Mouse (Mus musculus) hindbrain, embryonic 14.5 days (tissue): ENCODE measurements at regions not wholly inside any gene's neighbourhood (a gene's known extent, or its start where the extent isn't known, plus 50 kb on each side); places are given as distances from the start of the nearest gene placed in this dataset.

ENCODE experiments used
- ATAC-seq: fragments of 200-750 bp; cut with Nextera tagmentation; 2 replicates; pipeline ENCODE4 v1.8.0; 2017; ENCODE audit warnings: moderate number of reproducible peaks, mild to moderate bottlenecking, moderate TSS enrichment, moderate library complexity; ENCODE audit not compliant: low FRiP score
- DNase-seq: peaks from one replicate; pipeline ENCODE4 v3.0.0-alpha.2; 2015; ENCODE audit warnings: low spot score
- H3K27ac ChIP-seq: fragments of 300-500 bp; sonication (generic); 2 replicates; pipeline ENCODE4 v1.5.1; 2014; ENCODE audit warnings: mild to moderate bottlenecking, moderate library complexity
- H3K27me3 ChIP-seq: fragments of 300-500 bp; sonication (generic); 2 replicates; pipeline ENCODE4 v1.6.1; 2014; ENCODE audit warnings: mild to moderate bottlenecking, low read length, mixed read lengths; ENCODE audit not compliant: control insufficient read depth, insufficient read depth
- H3K36me3 ChIP-seq: fragments of 300-500 bp; sonication (generic); replicated peaks from 2 replicates; pipeline ENCODE4 v1.6.1; 2014; ENCODE audit not compliant: control insufficient read depth, insufficient read depth
- H3K4me1 ChIP-seq: fragments of 300-500 bp; sonication (generic); replicated peaks from 2 replicates; pipeline ENCODE4 v1.6.1; 2014; ENCODE audit warnings: antibody characterized with exemption, low read length, mixed read lengths; ENCODE audit not compliant: control insufficient read depth, insufficient read depth
- H3K4me2 ChIP-seq: fragments of 300-500 bp; sonication (generic); replicated peaks from 2 replicates; pipeline ENCODE4 v1.6.1; 2014; ENCODE audit warnings: mild to moderate bottlenecking, moderate library complexity
- H3K4me3 ChIP-seq: fragments of 300-500 bp; sonication (generic); replicated peaks from 2 replicates; pipeline ENCODE4 v1.5.1; 2014; ENCODE audit warnings: mild to moderate bottlenecking, low read length
- H3K9ac ChIP-seq: fragments of 300-500 bp; sonication (generic); 2 replicates; pipeline ENCODE4 v1.6.1; 2014
- H3K9me3 ChIP-seq: fragments of 300-500 bp; sonication (generic); 2 replicates; pipeline ENCODE4 v1.6.1; 2016; ENCODE audit warnings: low read length; ENCODE audit not compliant: control insufficient read depth
- WGBS: fragments of 180-500 bp; shearing (Covaris S2); extraction: QIAGEN DNeasy Blood & Tissue Kit; methylation state at CpG from one replicate; pipeline ENCODE4 v1.1.7; 2014; 5-methylcytosine and 5-hydroxymethylcytosine counted together

DNA sequence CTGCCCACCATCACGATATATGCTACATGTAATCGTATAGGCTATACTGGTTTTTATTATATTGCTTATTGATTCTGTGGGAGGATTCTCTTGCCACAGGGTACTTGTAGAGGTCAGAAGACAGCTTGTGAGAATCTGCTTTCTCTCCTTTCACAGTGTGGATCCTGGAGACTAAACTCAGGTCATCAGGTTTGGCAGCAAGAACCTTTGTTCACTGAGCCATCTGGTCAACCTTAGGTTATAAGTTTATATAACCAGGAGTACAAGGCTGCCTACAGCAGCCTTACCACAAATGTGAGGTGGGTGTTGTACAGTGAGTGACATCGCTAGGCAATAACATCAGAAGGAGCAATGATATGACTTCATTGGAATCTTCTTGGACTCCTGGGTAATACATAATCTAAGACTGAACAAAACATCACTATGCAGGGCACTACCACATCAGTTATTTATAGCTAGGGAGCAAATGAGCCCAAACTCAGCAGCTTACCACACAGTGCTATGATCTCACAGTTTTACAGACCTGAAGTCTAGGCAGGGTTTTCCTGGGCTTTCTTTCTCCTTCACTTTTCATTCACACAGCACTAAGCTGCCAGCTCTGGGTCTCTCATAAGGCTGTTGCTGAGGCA, 89.0 kb downstream of the Gm815 start:
- WGBS, result 90% methylated on average over 3 of the region's 3 CpGs
- peaks cover 14% of the 10 kb centered on the region for H3K4me1 ChIP-seq
- DNase-seq (no peak), ATAC-seq (no peak)
- no peak overlapping the region for H3K4me2 ChIP-seq
- H3K36me3 ChIP-seq, result no peaks in the 10 kb centered on the region
- H3K9me3 ChIP-seq, result no peaks in the 10 kb centered on the region
- no peak overlapping the region for H3K27ac ChIP-seq
- no peaks in the 10 kb centered on the region for H3K27me3 ChIP-seq
- H3K9ac ChIP-seq, result no peak overlapping the region
- H3K4me3 ChIP-seq, result no peak overlapping the region

- Histone ChIP-seq H3K4me3 (no peak overlapping the region), H3K36me3 (no peaks in the 10 kb centered on the region), H3K9me3 (no peaks in the 10 kb centered on the region), H3K27me3 (no peaks in the 10 kb centered on the region), H3K9ac (no peak overlapping the region), H3K4me1 (peaks cover 14% of the 10 kb centered on the region), H3K27ac (0 out of 2 replicates have a peak overlapping the region, but pooled peaks have one; percentile 51), H3K4me2 (no peak overlapping the region)
- DNase-seq (no peak), ATAC-seq (peak; percentile 32; the same call in 1 of the 2 replicates)
- WGBS, result 38% methylated on average over 7 of the region's 7 CpGs
Observed at GRCm38 (mm10) chr19:26976604-26977322, 91.1 kb downstream of the Gm815 start.

GRCm38 (mm10) chr19:26977887-26978639, 92.4 kb downstream of the Gm815 start:
- Histone ChIP-seq H3K27ac (peak overlapping the region; percentile 51; the same call in 1 of the 2 replicates), H3K4me3 (no peak overlapping the region), H3K9me3 (no peaks in the 10 kb centered on the region), H3K9ac (peak overlapping the region; percentile 29), H3K27me3 (no peaks in the 10 kb centered on the region), H3K4me2 (peak overlapping the region; percentile 28; the same call in 1 of the 2 replicates), H3K36me3 (no peaks in the 10 kb centered on the region), H3K4me1 (peaks cover 14% of the 10 kb centered on the region)
- ATAC-seq, result peak; percentile 77; the same call in 1 of the 2 replicates
- WGBS, result 10% methylated on average over 14 of the region's 14 CpGs
- peak; percentile 60 for DNase-seq

DNA sequence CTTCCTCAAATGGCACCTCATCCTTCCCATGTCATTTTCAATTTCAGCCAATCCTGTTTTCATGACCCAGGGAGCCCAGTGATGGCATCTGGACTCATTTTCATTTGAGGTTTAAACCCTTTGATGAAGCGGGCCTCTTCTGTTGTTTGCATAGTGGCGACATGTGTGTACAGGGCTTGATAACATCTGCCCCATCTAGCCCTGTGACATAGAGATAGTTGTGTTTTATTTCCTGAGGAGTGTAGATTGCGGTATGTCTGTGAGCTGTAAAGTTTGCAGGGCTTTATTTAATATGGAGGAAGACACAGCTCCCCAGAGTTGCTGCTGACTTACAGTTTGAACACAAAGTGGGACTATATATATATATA, 92.9 kb downstream of the Gm815 start:
- 35% methylated on average over 3 of the region's 3 CpGs for WGBS
- H3K36me3 ChIP-seq, result no peaks in the 10 kb centered on the region
- DNase-seq (no peak), ATAC-seq (0 out of 2 replicates have a peak, but pooled peaks have one; percentile 35)
- peak overlapping the region; percentile 51; the same call in 1 of the 2 replicates for H3K27ac ChIP-seq
- H3K4me1 ChIP-seq, result peaks cover 14% of the 10 kb centered on the region
- H3K4me3 ChIP-seq, result no peak overlapping the region
- no peak overlapping the region for H3K4me2 ChIP-seq
- no peaks in the 10 kb centered on the region for H3K27me3 ChIP-seq
- H3K9ac ChIP-seq, result 0 out of 2 replicates have a peak overlapping the region, but pooled peaks have one; percentile 29
- no peaks in the 10 kb centered on the region for H3K9me3 ChIP-seq

- H3K27me3 ChIP-seq, result no peaks in the 10 kb centered on the region
- ATAC-seq (no peak), DNase-seq (no peak)
- WGBS, result 69% methylated on average over 2 of the region's 2 CpGs
- H3K4me3 ChIP-seq, result no peak overlapping the region
- no peak overlapping the region for H3K4me2 ChIP-seq
- no peaks in the 10 kb centered on the region for H3K9me3 ChIP-seq
- H3K9ac ChIP-seq, result no peak overlapping the region
- no peak overlapping the region for H3K27ac ChIP-seq
- peaks cover 14% of the 10 kb centered on the region for H3K4me1 ChIP-seq
- H3K36me3 ChIP-seq, result no peaks in the 10 kb centered on the region
Observed at GRCm38 (mm10) chr19:26979322-26979721, 93.6 kb downstream of the Gm815 start.

DNA sequence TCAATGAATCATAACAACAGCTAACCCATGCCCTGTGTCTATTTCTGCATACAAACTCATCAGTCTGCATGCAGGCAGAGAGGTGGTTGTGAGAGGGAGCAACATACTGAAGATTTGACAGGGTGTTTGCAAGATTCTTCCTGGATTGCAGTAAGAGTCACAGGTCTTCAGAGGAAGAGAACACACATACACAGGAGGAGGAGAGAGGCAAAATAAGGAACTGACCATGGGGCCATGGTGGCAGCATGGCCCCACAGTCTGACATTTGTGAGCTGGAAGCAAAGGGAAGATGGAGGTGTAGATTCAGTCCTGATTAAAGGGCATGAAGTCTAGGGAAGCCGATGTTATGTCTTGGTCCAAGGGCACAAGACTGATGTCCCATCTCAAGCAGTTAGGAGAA, 101.0 kb downstream of the Gm815 start:
- Histone ChIP-seq H3K4me3 (no peak overlapping the region), H3K9ac (no peak overlapping the region), H3K4me1 (no peaks in the 10 kb centered on the region), H3K36me3 (no peaks in the 10 kb centered on the region), H3K4me2 (no peak overlapping the region), H3K27me3 (no peaks in the 10 kb centered on the region), H3K27ac (no peak overlapping the region), H3K9me3 (no peaks in the 10 kb centered on the region)
- ATAC-seq (no peak), DNase-seq (no peak)
- 93% methylated on average over 1 of the region's 1 CpGs for WGBS

DNA sequence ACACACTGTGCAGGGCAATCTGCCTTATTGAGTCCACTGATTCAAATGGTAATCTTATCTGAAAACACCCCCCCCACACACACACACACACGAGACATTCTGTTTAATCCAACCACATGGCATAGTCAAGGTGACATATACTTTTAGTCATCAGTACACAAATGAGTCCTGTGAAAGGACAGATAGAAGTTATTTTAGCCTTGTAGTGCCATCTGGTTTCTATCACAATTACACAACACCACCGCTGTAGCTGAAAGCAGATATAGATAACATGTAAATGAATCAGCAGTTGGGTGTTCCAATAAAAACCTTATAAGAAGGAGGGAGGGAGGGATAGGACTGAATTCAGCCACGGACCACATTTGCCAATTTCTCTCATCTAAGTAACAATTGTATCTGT, 101.5 kb downstream of the Gm815 start:
- 79% methylated on average over 3 of the region's 3 CpGs for WGBS
- DNase-seq, result no peak

DNA sequence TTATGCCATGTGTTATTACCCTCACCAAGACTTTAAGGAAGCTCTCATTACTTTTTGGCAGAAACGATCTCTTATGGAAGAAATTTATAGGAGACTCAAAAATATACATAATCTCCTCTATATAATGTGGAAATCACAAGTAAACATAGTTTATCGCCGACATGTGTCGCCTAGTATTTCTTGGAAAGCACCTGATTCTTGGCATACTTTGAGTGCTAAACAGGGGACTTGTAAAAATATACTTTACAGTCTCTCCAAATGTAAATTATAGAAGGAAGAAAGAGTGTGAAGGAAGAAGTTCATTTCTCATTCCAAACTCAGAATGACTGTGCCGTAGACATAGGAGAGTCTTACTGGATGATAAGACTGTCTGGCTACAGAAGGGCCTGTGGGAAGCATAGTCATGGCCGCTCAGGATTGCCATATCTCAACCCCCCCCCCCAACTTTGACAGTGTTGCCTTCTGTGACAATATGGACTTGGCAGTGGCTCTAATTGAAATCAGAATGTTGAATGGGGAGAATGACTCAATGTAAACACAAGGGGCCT, 102.3 kb downstream of the Gm815 start:
- no peak for DNase-seq
- no peak for ATAC-seq
- no peak overlapping the region for H3K4me2 ChIP-seq
- no peaks in the 10 kb centered on the region for H3K36me3 ChIP-seq
- no peak overlapping the region for H3K27ac ChIP-seq
- H3K4me1 ChIP-seq, result no peaks in the 10 kb centered on the region
- no peaks in the 10 kb centered on the region for H3K9me3 ChIP-seq
- no peak overlapping the region for H3K9ac ChIP-seq
- H3K27me3 ChIP-seq, result no peaks in the 10 kb centered on the region
- H3K4me3 ChIP-seq, result no peak overlapping the region
- 89% methylated on average over 6 of the region's 6 CpGs for WGBS

More for the DNA sequence above, 101.5 kb downstream of the Gm815 start:
- Histone ChIP-seq H3K4me3 (no peak overlapping the region), H3K36me3 (no peaks in the 10 kb centered on the region), H3K27me3 (no peaks in the 10 kb centered on the region), H3K9ac (no peak overlapping the region), H3K9me3 (no peaks in the 10 kb centered on the region), H3K4me2 (no peak overlapping the region), H3K4me1 (no peaks in the 10 kb centered on the region), H3K27ac (no peak overlapping the region)
- no peak for ATAC-seq
